Mouse (Mus musculus): ENCODE data around the gene Anln. TPM values are rescaled to one million over a fixed set of nuclear protein-coding genes. Genes with fewer than 3 reads are reported as not detected.
A peak's percentile ranks its signal among the peaks of the same experiment; 100 is the strongest.
"Not testable (repeated sequence)": the region's sequence is repeated elsewhere in the genome, so short reads cannot be mapped to it uniquely, and the experiment has no call there.

Gene Anln
- total RNA-seq, 2 experiments from 2014 or later, result 1.6 to 2.1 TPM

GRCm38 (mm10) chr9:22403501-22403900 is 14.5 kb upstream of the Anln start:
- intact Hi-C loops (cut with DNase I); DNase-seq: not testable (repeated sequence)

- DNase-seq, result no peak
- intact Hi-C loops (cut with DNase I), result no loop called here
Observed at GRCm38 (mm10) chr9:22402976-22403375, 14.0 kb upstream of the Anln start.

GRCm38 (mm10) chr9:22402001-22402400 is 13.0 kb upstream of the Anln start:
- DNase-seq, result no peak
- intact Hi-C loops (cut with DNase I), result no loop called here

- intact Hi-C loops (cut with DNase I), result loop anchor here (10.0 kb wide), 1 partner anchor 324 kb away; the partner anchor contains the start of genes Gm49318 and Zfp653
- no peak for DNase-seq
Observed at GRCm38 (mm10) chr9:22399021-22399420, 10.0 kb upstream of the Anln start.

- DNase-seq, result no peak
- intact Hi-C loops (cut with DNase I), result loop anchor here (5.0 to 10.0 kb wide), 2 partner anchors 73 to 320 kb away; partner anchors contain the start of genes Gm49318, Rp9 and Zfp653
Observed at GRCm38 (mm10) chr9:22394725-22395124, 5.7 kb upstream of the Anln start.

GRCm38 (mm10) chr9:22390390-22390789 is 1.4 kb upstream of the Anln start:
- DNase-seq, result no peak
- intact Hi-C loops (cut with DNase I), result loop anchor here (5.0 to 10.0 kb wide), 2 partner anchors 77 to 316 kb away; partner anchors contain the start of genes Gm49318, Rp9 and Zfp653

GRCm38 (mm10) chr9:22389736-22390245 is 803 bp upstream of the Anln start:
- intact Hi-C loops (cut with DNase I), result loop anchor here (2.0 to 10.0 kb wide), 5 partner anchors 19 to 315 kb away; partner anchors contain the start of genes Gm49318, Rp9 and Zfp653
- peak in 1 of 2 experiments; percentile 14 for DNase-seq

- peak; percentile 18 to 19 for DNase-seq
Observed at GRCm38 (mm10) chr9:22388401-22388980, 497 bp downstream of the Anln start.

GRCm38 (mm10) chr9:22387901-22388300 is 1.1 kb downstream of the Anln start:
- DNase-seq, result no peak
- intact Hi-C loops (cut with DNase I), result loop anchor here (2.0 to 5.0 kb wide), 3 partner anchors 21 to 156 kb away; no protein-coding TSS in a partner anchor

More at GRCm38 (mm10) chr9:22388401-22388980, 497 bp downstream of the Anln start:
- intact Hi-C loops (cut with DNase I), result loop anchor here (2.0 to 5.0 kb wide), 3 partner anchors 20 to 156 kb away; no protein-coding TSS in a partner anchor

GRCm38 (mm10) chr9:22385890-22386289 is 3.1 kb downstream of the Anln start:
- intact Hi-C loops (cut with DNase I), result loop anchor here (5.0 kb wide), 2 partner anchors 59 to 154 kb away; no protein-coding TSS in a partner anchor
- no peak for DNase-seq

GRCm38 (mm10) chr9:22376086-22376485 is 12.9 kb downstream of the Anln start:
- intact Hi-C loops (cut with DNase I), result no loop called here

GRCm38 (mm10) chr9:22372760-22373159 is 16.2 kb downstream of the Anln start:
- no peak for DNase-seq
- intact Hi-C loops (cut with DNase I), result no loop called here

More at GRCm38 (mm10) chr9:22376086-22376485, 12.9 kb downstream of the Anln start:
- DNase-seq, result no peak

- DNase-seq, result peak in 1 of 2 experiments; percentile 18
- intact Hi-C loops (cut with DNase I), result no loop called here
Observed at GRCm38 (mm10) chr9:22368030-22368429, 21.0 kb downstream of the Anln start.

- intact Hi-C loops (cut with DNase I), result no loop called here
- DNase-seq, result peak in 1 of 2 experiments; percentile 7
Observed at GRCm38 (mm10) chr9:22366621-22367020, 22.4 kb downstream of the Anln start.

GRCm38 (mm10) chr9:22366221-22366620 is 22.8 kb downstream of the Anln start:
- intact Hi-C loops (cut with DNase I), result no loop called here
- DNase-seq, result no peak

GRCm38 (mm10) chr9:22360916-22361315 is 28.1 kb downstream of the Anln start:
- DNase-seq, result no peak
- intact Hi-C loops (cut with DNase I), result no loop called here

- intact Hi-C loops (cut with DNase I), result no loop called here
- DNase-seq, result no peak
Observed at GRCm38 (mm10) chr9:22355919-22356318, 33.1 kb downstream of the Anln start.

GRCm38 (mm10) chr9:22353901-22354300 is 35.1 kb downstream of the Anln start:
- intact Hi-C loops (cut with DNase I), result no loop called here
- DNase-seq, result no peak

GRCm38 (mm10) chr9:22353465-22353864 is 35.5 kb downstream of the Anln start:
- DNase-seq, result no peak
- intact Hi-C loops (cut with DNase I), result no loop called here

- intact Hi-C loops (cut with DNase I), result no loop called here
- no peak for DNase-seq
Observed at GRCm38 (mm10) chr9:22340331-22340730, 48.7 kb downstream of the Anln start.

GRCm38 (mm10) chr9:22337217-22337616 is 51.8 kb downstream of the Anln start:
- intact Hi-C loops (cut with DNase I), result no loop called here
- DNase-seq, result no peak

Data from heart, postnatal 36 days (tissue).